Mouse (Mus musculus) 3134 (cell line): ENCODE measurements around the gene Mok.
A peak's percentile ranks its signal among the peaks of the same experiment; 100 is the strongest.

ENCODE experiments used
- DNase-seq: peaks from one replicate; pipeline ENCODE4 v3.0.0-alpha.2; 2011; ENCODE audit warnings: low spot score; ENCODE audit not compliant: insufficient read length; ENCODE audit errors: extremely low read depth

Gene Mok

DNA sequence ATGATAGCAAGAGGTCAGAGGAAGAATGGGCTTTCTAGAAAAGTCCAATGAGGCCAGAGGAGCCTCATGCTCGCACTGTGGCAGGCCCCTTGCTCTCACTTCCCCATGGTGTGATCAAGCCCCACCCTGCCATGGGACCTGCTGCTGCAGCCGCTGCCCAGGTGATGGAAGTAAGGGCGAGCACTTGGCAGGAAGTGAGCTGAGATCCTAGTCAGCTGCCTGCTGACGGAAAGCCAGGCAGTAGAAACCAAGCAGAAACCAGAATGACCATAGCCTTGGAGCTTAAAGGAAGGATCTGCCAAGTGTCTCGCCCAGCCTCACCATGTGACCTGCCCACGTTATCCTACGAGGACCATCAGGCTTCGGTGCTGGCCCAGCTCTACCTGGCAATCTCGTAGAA lies 27.6 kb downstream of the Mok start:
- no peak for DNase-seq

- no peak for DNase-seq
Observed at GRCm38 (mm10) chr12:110808848-110809247, 31.9 kb downstream of the Mok start.

GRCm38 (mm10) chr12:110808430-110808829 lies 32.3 kb downstream of the Mok start:
- no peak for DNase-seq

DNA sequence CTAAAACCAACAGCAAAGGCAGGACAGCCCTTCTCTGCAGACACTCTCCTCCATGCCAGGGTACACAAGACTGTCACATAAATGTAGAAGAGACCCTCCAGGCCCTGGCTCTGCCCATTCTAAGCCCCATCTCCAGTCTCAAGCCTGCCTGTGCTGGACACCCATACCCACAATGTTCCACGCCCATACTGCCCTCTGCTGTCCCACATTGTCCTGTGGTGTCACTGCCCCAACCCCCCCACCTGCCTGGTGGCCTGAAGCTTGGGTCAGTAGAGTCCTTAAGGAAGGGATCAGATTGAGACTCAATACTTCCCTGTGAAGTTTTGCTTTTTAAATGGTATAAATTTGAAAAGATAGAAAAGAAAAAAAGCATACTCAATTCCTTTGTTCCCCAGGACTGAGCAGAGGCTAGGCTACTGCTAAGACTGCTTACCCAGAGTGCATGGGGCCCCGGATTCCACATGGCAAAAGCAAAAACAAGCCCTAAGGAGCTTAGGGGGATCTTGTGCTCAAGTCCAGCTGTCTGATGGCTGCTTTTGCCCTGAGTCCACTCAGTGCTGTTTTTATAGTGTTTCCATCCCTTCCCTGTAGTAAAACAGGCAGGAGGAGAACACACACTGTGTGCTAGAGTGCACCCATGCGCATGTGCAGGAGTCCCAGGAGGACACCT lies 34.3 kb downstream of the Mok start:
- no peak for DNase-seq

DNA sequence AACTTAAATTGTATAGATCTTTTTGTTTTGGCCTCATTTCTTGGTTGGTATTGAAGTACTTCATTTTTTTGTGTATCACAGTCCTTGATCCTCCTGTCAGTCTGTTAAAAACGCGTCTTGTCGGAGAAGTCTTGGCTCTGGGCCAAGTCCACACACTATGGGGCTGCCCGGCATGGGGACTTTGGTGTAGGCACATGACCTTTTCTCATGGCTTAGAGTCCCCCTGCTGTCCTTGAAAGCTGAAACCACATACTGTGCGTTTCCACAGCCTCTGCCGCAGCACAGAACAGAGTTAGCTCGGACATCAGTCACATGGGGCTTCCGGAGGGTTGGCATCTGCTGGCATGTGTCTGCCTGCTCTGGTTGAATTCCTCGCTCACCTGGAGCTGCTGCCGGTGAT lies 36.5 kb downstream of the Mok start:
- no peak for DNase-seq

DNA sequence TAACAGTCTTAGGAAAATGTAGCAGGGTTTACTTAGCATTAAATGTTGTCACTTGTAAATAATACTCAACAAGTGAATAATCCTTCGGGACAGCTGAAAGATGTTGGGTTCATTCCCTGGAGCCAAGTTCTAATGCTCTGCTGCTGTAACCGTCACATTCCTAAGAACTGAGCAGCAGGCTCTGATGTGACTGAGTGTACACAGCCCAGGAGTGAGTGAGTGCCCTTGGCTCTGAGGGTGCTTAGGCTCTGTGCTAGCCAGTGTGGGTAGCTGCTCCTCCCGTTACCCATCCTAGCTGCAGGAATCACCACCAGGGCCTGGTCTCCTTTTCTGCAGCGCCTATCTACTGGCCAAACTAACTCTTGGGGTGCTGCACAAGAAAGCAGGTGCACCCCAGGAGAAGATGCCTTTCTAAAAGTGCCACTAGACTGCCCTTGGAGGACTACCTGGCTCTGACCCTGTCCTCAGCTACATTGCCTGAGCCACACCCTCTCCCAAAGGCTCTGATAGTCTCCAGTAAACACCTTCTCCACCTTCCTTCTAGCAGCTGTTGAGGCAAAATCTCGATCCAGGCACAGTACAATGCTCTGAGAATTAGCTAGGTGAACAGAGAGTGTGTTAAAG lies 38.0 kb downstream of the Mok start:
- DNase-seq, result no peak

DNA sequence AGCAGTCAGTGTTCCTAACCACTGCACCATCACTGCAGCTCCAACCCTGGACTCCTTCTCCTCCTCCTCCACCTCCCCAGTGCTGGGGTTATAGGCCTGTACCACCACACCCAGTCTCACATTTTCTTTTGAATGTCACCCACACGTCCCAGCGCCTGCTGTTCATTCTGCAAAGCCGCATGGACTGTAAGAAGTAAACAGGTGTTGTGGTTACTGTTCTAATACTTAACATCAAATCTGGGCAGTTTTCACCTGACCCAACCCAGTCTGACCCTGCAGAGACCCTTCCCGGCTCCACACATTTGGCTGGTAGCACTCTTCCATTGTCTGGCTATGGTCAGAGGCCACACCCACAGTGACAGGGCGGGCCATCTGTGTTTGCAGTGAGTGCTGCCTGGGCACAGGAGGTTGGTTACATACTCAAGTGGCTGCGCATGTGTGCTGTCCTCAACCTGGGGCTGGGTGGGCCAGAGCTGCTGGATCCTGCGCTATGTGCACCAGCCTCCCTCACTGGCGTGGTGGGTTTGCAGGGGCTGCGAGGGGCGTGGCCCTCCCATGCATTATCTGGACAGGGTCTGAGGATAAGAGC lies 38.8 kb downstream of the Mok start:
- DNase-seq, result no peak

DNA sequence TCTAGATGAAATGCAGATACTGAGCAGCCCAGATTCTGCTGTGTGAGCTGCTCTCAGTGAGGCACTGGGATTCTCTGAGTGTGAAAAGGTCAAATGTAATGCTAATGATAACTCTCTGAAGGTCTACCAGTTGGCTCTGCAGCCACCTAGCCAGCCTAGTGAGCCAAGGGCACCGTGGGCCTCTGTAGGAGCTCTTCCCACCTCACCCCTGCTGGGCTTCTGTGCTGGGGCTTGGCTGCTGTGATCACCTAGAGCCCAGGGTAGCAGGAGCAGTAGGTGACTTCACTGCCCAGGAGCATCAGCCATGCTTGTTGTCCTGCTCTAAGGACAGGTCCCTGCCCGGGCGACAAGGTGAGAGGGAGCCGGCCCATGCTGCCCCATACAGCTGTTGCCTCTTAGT lies 41.5 kb downstream of the Mok start:
- no peak for DNase-seq

- DNase-seq, result peak; percentile 75
Observed at GRCm38 (mm10) chr12:110797842-110798431, 42.8 kb downstream of the Mok start.

- peak; percentile 38 for DNase-seq
Observed at GRCm38 (mm10) chr12:110797202-110797601, 43.5 kb downstream of the Mok start.

DNA sequence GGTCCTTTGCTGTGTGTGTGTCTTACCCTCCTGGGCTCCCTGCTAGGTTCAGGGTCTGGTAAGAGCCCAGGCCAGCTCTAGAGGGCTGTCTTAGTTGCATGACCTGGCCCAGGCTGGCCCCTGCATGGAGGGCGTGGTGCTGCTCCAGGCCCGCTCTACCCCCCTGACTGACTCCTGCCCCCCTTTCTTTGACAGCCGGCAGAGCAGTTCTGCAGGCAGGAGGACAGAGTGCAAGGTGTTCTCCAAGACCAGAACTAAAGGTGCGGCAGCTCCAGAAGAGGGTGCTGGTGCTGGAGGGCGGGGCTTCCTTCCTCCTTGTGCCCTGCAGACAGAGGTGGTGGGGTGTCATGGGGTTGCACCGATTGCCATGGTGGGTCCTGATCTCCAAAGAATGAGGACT lies 44.0 kb downstream of the Mok start:
- no peak for DNase-seq

GRCm38 (mm10) chr12:110795035-110795434 lies 45.7 kb downstream of the Mok start:
- DNase-seq, result no peak

DNA sequence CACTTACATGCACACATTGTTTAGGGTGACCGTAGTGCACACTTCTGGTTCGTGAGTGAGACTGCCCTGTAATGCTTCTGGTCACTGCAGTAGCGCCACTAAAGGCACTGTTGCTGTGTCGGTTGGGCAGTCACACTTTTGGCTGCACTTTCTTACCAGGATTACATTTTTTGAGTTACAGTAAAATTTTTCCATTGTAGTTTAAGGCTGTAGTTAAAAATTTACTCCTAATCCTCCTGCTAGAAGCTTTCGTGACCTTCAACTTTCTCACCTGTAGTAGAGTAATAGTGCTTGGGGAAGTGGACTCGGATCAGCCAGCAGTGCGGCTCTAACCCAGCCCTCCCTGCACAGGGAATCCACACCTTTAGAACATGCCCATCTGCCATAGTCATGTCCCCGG lies 49.7 kb downstream of the Mok start:
- DNase-seq, result no peak

- no peak for DNase-seq
Observed at GRCm38 (mm10) chr12:110790580-110790979, 50.2 kb downstream of the Mok start.

GRCm38 (mm10) chr12:110786243-110786642 lies 54.5 kb downstream of the Mok start:
- no peak for DNase-seq

DNA sequence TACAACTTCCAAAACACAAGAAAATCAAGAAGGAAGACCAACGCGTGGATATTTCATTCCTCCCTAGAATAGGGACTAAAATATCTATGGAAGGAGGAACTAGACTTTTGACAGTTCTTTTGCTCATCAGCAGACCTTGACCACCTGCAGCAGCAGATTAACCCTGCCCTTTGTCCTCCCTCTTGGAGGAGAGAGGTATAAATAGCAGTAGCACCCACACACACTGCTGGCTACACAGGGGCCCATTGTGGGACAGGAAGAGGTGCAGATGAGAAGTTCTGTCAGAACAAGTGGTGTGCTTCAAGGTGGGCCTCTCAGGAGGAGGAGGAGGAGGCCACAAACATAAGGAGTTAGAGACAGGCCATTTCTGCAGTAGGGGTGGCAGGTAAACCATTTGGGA lies 56.5 kb downstream of the Mok start:
- DNase-seq, result no peak

GRCm38 (mm10) chr12:110782278-110782677 lies 58.5 kb downstream of the Mok start:
- DNase-seq, result no peak

- DNase-seq, result no peak
Observed at GRCm38 (mm10) chr12:110781181-110781580, 59.6 kb downstream of the Mok start.

DNA sequence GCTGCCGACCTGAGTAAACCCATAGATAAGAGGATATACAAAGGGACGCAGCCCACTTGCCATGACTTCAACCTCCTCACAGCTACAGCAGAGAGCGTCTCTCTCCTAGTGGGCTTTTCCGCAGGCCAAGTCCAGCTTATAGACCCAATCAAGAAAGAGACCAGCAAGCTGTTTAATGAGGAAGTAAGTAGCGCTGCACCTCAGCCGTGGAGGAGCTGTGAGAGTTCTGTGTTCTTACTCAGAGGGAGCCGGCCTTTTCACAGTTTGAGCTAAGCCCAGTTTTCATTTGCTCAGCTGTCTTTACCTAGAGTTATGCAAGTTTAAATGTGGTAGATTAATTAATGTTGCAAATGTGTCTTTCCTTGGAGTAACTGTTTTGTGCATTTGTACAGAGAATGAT lies 61.4 kb downstream of the Mok start:
- no peak for DNase-seq

- no peak for DNase-seq
Observed at GRCm38 (mm10) chr12:110777853-110778252, 62.9 kb downstream of the Mok start.

GRCm38 (mm10) chr12:110775628-110776426 lies 64.9 kb downstream of the Mok start:
- DNase-seq, result no peak
